Mouse (Mus musculus): Measurements from ENCODE around the gene Vps16.

DNA sequence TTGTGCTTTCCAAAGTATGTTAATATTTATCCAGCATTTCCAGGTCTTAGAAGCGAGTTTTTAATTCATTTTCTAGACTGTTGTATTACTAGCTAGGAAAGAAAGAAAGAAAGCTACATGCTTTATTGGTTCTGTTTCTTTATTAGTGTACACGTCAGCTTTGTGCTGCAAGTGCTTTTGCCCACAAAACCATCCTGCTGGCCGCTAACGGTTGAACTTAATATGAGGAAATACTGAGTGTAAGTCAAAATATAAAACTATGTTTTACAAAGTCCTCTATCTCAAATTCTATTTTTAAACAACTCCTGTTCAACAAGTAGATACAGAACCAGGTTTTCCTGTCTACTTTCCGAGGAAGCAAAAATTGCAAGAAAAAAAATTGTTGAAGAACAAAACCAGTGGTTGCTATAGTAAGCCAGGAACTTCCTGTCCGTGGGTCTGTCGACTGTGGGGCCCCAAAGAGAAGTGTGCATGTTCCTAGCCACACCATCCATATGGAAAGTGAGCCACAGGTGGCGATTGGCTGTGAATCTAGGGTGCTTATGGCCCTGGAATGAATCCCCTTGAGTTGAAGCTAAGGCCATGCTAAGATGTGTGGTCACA, 48.9 kb downstream of the Vps16 start:
- TF ChIP-seq POLR2A (IDR thresholded peaks at IDR 0.05; ENCODE audit: extremely low read depth, insufficient read depth, low read length), result no peak
- no peak for TF ChIP-seq CTCF (IDR thresholded peaks at IDR 0.05; ENCODE audit: extremely low read depth, insufficient read depth, low read length)

Data from cortical plate, adult 2 months (tissue).